Mouse (Mus musculus) kidney, embryonic 14.5 days (tissue): ENCODE measurements around the gene Agbl2. TPM values are rescaled to one million over a fixed set of nuclear protein-coding genes. Genes with fewer than 3 reads are reported as not detected.

ENCODE experiments used
- ATAC-seq: fragments of 200-750 bp; cut with Nextera tagmentation; 2 replicates; pipeline ENCODE4 v1.8.0; 2017; ENCODE audit warnings: moderate number of reproducible peaks, mild to moderate bottlenecking, moderate TSS enrichment, moderate library complexity; ENCODE audit not compliant: low FRiP score, low TSS enrichment
- H3K27ac ChIP-seq: fragments of 300-500 bp; sonication (generic); 2 replicates; pipeline ENCODE4 v1.5.1; 2014; ENCODE audit warnings: low read depth, mild to moderate bottlenecking, low read length, moderate library complexity, mixed read lengths
- H3K27me3 ChIP-seq: fragments of 300-500 bp; sonication (generic); 2 replicates; pipeline ENCODE4 v1.6.1; 2014; ENCODE audit warnings: mild to moderate bottlenecking, low read length; ENCODE audit not compliant: control insufficient read depth, insufficient read depth
- H3K36me3 ChIP-seq: fragments of 300-500 bp; sonication (generic); 2 replicates; pipeline ENCODE4 v1.6.1; 2014; ENCODE audit warnings: low read length, mixed read lengths; ENCODE audit not compliant: control insufficient read depth, insufficient read depth
- H3K4me1 ChIP-seq: fragments of 300-500 bp; sonication (generic); 2 replicates; pipeline ENCODE4 v1.6.1; 2014; ENCODE audit warnings: low read length, mixed read lengths; ENCODE audit not compliant: control insufficient read depth, insufficient read depth
- H3K4me2 ChIP-seq: fragments of 300-500 bp; sonication (generic); replicated peaks from 2 replicates; pipeline ENCODE4 v1.6.1; 2014; ENCODE audit warnings: low read depth, mild to moderate bottlenecking, low read length
- H3K4me3 ChIP-seq: fragments of 300-500 bp; sonication (generic); 2 replicates; pipeline ENCODE4 v1.5.1; 2014; ENCODE audit warnings: mild to moderate bottlenecking, low read length
- H3K9ac ChIP-seq: fragments of 300-500 bp; sonication (generic); 2 replicates; pipeline ENCODE4 v1.6.1; 2014; ENCODE audit warnings: low read depth, mild to moderate bottlenecking, low read length, moderate library complexity
- H3K9me3 ChIP-seq: fragments of 300-500 bp; sonication (generic); 2 replicates; pipeline ENCODE4 v1.6.1; 2016; ENCODE audit warnings: low read length; ENCODE audit not compliant: control insufficient read depth
- WGBS: fragments of 180-500 bp; shearing (Covaris S2); extraction: QIAGEN DNeasy Blood & Tissue Kit; methylation state at CpG from one replicate; pipeline ENCODE4 v1.1.7; 2014; 5-methylcytosine and 5-hydroxymethylcytosine counted together
- polyA plus RNA-seq: library from polyadenylated mRNA; unstranded; fragments of >200 nt; fragmentation: Nextera tagmentation; extraction: Ambion mirVana; gene quantifications from 2 replicates; pipeline ENCODE4 v1.2.1, GENCODE M21; 2014

Gene Agbl2
- polyA plus RNA-seq, 1 experiment from 2014 or later = 0.37 TPM

DNA sequence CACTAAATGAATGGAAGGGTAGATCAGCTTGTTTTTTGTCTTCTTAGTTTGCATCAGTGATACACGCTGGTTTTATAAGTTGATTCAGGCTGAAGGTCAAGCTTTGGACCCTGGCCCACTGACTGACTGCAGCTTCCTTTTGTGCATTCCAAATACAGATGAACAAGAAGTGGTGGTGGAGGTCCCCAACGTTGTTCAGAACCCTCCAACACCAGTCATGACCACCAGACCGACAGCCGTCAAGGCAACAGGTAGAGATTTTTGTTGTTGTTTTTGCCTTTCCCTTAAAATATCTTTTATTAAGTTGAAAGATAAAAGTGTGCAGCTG is 36.0 kb upstream of the Agbl2 start:
- peak overlapping the region; percentile 97; the same call in 1 of the 2 replicates for H3K27ac ChIP-seq
- H3K27me3 ChIP-seq = no peaks in the 10 kb centered on the region

DNA sequence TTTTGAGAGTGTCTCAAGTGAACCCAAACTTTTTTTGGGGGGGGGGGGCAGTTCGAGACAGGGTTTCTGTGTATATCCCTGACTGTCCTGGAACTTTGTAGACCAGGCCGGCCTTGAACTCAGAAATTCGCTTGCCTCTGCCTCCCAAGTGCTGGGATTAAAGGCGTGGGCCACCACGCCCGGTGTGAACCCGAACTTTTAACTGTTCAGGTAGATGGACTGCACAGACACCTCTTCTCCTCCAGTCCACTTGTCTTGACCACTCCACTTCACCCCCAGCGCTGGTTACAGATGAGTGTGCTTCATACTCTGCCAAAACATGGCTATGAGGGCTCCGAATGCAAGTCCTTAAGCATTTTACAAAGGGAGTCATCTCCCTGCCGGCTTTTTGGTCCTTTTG is 35.4 kb upstream of the Agbl2 start:
- Histone ChIP-seq H3K27ac (no peak overlapping the region), H3K36me3 (peaks cover 31% of the 10 kb centered on the region), H3K27me3 (no peaks in the 10 kb centered on the region), H3K4me1 (peaks cover 13% of the 10 kb centered on the region; the same call in 1 of the 2 replicates), H3K4me3 (peak overlapping the region; percentile 96), H3K9ac (peak overlapping the region; percentile 96; the same call in 1 of the 2 replicates), H3K9me3 (no peaks in the 10 kb centered on the region), H3K4me2 (peak overlapping the region; percentile 62)
- ATAC-seq = no peak
- 91% methylated on average over 10 of the region's 10 CpGs for WGBS

More for the DNA sequence above, 36.0 kb upstream of the Agbl2 start:
- no peaks in the 10 kb centered on the region for H3K9me3 ChIP-seq
- H3K4me1 ChIP-seq = peaks cover 13% of the 10 kb centered on the region; the same call in 1 of the 2 replicates
- H3K4me3 ChIP-seq = peak overlapping the region; percentile 96
- ATAC-seq = no peak
- WGBS = 7% methylated on average over 4 of the region's 4 CpGs
- H3K9ac ChIP-seq = peak overlapping the region; percentile 96; the same call in 1 of the 2 replicates
- H3K4me2 ChIP-seq = peak overlapping the region; percentile 62
- peaks cover 30% of the 10 kb centered on the region for H3K36me3 ChIP-seq

DNA sequence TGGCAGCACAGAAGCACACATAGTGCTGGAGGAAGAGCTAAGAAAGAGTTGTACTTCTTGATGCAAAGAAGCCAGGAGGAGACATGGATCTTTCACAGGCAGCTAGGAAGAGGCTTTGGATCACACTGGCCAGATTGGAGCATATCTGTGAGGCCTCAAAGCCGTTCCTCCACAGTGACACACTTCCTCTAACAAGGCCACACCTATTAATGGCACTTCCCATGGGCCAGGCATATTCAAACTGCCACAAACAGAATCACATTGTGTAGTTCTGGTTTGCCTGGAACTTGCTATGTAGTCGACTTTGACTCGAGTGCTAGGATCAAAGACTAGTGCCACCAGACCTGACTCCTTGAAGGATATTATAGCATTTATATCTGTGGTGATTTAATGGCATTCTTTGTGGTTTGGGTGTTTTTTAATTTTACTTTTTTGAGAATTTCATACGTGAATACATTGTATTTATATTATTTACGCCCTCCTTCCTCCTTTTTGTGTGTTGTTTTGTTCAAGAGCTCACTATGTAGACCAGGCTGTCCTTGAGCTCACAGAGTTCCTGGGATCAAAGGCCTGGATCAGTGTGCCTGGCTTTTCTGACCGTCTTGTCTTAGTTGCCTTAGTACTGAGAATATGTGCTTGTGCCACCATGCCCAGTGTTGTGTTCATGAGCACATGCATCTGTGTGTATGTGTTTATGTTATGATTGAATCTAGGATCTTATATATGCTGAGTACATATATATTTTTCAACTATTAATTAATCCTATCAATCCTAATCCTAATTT is 32.7 kb upstream of the Agbl2 start:
- Histone ChIP-seq H3K36me3 (peaks cover 57% of the 10 kb centered on the region), H3K9me3 (no peaks in the 10 kb centered on the region), H3K4me2 (no peak overlapping the region), H3K4me3 (no peak overlapping the region), H3K9ac (no peak overlapping the region), H3K27me3 (no peaks in the 10 kb centered on the region), H3K27ac (no peak overlapping the region), H3K4me1 (peaks cover 13% of the 10 kb centered on the region; the same call in 1 of the 2 replicates)
- ATAC-seq = no peak
- WGBS = 84% methylated on average over 6 of the region's 6 CpGs

DNA sequence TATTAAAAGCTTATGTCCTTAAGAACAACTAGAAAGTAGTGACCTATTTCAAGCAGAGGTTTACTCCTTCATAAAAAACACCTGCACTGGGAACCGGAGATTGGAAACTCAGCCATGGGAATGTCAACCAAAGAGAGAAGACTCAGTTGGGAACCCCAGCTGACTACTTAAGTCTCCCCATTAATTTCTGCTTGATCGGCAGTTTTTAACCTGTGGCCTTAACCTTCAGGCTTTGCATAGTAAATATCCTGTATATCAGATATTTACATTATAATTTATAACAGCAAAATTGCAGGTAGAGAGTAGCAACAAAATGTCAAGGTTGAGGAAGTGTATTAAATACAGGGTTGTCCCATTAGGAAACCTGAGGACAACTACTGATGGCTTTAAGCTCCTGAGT is 29.0 kb upstream of the Agbl2 start:
- Histone ChIP-seq H3K27me3 (no peaks in the 10 kb centered on the region), H3K9me3 (no peaks in the 10 kb centered on the region), H3K4me3 (no peak overlapping the region), H3K36me3 (peaks cover 79% of the 10 kb centered on the region), H3K4me1 (peaks cover 5% of the 10 kb centered on the region; the same call in 1 of the 2 replicates), H3K4me2 (no peak overlapping the region), H3K9ac (no peak overlapping the region), H3K27ac (no peak overlapping the region)
- no peak for ATAC-seq
- 91% methylated on average over 2 of the region's 2 CpGs for WGBS

DNA sequence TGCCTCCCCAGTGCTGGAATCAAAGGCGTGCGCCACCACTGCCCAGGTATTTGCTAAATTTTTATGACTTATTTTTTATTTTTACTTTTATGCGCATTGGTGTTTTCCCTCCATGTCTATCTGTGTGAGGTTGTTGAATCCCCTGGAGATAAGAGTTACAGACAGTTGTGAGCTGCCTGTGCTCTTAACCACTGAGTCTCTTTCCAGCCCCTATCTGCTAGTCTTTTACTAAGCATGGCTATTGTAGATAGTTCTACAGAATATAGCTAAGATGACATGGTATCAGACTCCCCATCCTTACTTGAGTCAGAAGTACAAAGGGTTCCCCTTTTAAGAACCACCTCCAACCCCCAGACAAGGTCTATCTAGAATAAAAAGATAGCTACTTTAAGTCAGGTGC is 28.3 kb upstream of the Agbl2 start:
- Histone ChIP-seq H3K4me1 (no peaks in the 10 kb centered on the region), H3K9ac (no peak overlapping the region), H3K27ac (no peak overlapping the region), H3K4me3 (no peak overlapping the region), H3K9me3 (no peaks in the 10 kb centered on the region), H3K4me2 (no peak overlapping the region), H3K27me3 (no peaks in the 10 kb centered on the region), H3K36me3 (peaks cover 79% of the 10 kb centered on the region)
- ATAC-seq = no peak
- 99% methylated on average over 3 of the region's 3 CpGs for WGBS

DNA sequence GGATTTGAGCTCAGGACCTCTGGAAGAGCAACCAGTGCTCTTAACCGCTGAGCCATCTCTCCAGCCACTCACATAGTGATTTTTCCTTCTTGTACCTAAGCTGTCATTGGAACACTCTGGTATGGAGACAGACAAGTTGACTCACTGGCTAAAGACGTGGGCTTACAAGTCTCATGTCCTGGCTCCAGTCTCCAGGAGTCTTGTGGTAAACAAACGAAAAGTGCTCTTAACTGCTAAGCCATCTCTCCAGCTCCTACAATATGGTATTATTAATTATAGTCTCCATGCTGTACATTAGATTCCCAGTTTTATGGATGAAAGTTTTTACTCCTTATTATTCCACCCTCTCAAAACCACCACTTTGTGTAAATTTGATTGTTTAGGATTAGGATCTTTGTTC is 17.4 kb upstream of the Agbl2 start:
- 91% methylated on average over 3 of the region's 3 CpGs for WGBS
- no peaks in the 10 kb centered on the region for H3K27me3 ChIP-seq
- no peaks in the 10 kb centered on the region for H3K4me1 ChIP-seq
- no peak overlapping the region for H3K4me3 ChIP-seq
- no peak for ATAC-seq
- no peak overlapping the region for H3K27ac ChIP-seq
- H3K4me2 ChIP-seq = no peak overlapping the region
- peaks cover 94% of the 10 kb centered on the region for H3K36me3 ChIP-seq
- no peaks in the 10 kb centered on the region for H3K9me3 ChIP-seq
- no peak overlapping the region for H3K9ac ChIP-seq

DNA sequence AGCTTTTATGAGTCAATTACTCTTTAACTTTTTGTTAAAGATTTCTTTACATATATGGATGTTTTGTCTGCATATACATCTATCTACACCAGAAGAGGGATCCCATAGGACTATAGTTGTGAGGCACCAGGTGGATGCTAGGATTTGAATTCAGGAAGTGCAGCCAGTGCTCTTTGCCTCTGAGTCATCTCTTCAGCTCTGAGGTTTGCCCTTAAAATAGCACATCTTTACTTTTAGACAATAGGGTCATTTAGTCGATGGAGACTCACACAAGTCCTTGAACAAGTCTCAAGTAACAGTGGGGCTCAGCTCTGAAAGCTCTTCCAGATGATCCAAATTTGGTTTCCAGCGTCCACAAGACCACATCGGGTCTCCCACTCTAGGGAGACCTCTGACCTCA is 1.2 kb upstream of the Agbl2 start:
- no peak overlapping the region for H3K4me2 ChIP-seq
- H3K27me3 ChIP-seq = 0 out of 2 replicates have a peak, but pooled peaks cover 4% of the 10 kb centered on the region
- no peak overlapping the region for H3K4me3 ChIP-seq
- peaks cover 8% of the 10 kb centered on the region; the same call in 1 of the 2 replicates for H3K4me1 ChIP-seq
- WGBS = 34% methylated on average over 3 of the region's 3 CpGs
- no peak for ATAC-seq
- H3K27ac ChIP-seq = no peak overlapping the region
- H3K36me3 ChIP-seq = peaks cover 41% of the 10 kb centered on the region
- no peak overlapping the region for H3K9ac ChIP-seq
- H3K9me3 ChIP-seq = no peaks in the 10 kb centered on the region

DNA sequence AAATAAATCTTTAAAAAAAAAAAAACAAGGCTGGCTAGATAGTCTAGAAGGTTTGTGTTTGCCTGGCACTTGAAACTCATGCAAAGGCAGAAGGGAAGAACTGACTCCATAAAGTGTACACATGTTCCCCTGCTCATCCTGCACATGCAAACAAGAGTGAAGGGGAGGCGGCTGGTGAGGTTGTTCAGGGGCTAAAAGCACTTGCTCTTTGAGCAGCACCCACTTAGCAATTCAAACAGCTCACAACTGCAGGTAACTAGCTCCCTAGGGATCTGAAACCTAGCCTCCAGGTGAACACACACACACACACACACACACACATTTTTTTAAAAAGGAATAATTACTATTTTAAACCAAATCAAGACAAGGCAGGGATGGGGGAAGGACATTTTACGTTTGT is 589 bp upstream of the Agbl2 start:
- no peak overlapping the region for H3K27ac ChIP-seq
- WGBS = 47% methylated on average over 2 of the region's 2 CpGs
- ATAC-seq = no peak

DNA sequence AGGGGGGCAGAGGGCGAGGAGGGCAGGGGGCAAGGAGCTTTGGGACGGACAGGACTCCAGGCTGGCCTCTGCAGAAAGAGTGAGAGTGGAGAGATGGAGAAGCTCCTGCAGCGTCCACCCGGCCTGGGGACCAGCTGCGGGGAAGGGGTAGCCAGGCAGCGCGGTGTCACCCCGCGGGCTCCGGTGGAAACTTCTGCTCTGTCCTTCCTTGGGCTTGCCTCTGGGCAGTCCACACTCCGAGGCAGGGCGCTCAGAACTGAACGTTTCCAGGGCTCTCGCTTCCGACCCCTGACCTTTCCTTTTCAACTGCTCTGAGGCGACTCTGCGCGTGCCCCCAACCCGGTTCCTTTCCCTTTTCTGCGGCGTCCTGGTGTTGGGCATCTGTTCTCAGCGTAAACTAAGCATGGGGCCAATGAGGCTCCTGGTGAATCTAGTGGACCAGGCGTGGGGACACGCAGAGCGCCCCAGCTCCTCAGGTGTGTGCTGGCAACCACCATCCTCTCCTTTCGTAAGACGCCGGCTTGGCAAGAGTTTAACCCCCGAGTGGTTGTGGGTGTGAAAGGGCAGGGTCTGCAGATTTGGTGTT is 467 bp downstream of the Agbl2 start:
- no peaks in the 10 kb centered on the region for H3K9me3 ChIP-seq
- peak; percentile 76 for ATAC-seq
- peak overlapping the region; percentile 92 for H3K4me2 ChIP-seq
- H3K9ac ChIP-seq = peak overlapping the region; percentile 28
- peaks cover 25% of the 10 kb centered on the region for H3K36me3 ChIP-seq
- WGBS = 3% methylated on average over 24 of the region's 29 CpGs
- H3K27ac ChIP-seq = no peak overlapping the region
- peaks cover 8% of the 10 kb centered on the region; the same call in 1 of the 2 replicates for H3K4me1 ChIP-seq
- 0 out of 2 replicates have a peak, but pooled peaks cover 4% of the 10 kb centered on the region for H3K27me3 ChIP-seq
- H3K4me3 ChIP-seq = peak overlapping the region; percentile 40

More for the DNA sequence above, 589 bp upstream of the Agbl2 start:
- H3K9me3 ChIP-seq = no peaks in the 10 kb centered on the region
- no peak overlapping the region for H3K9ac ChIP-seq
- H3K4me2 ChIP-seq = no peak overlapping the region
- peaks cover 36% of the 10 kb centered on the region for H3K36me3 ChIP-seq
- no peak overlapping the region for H3K4me3 ChIP-seq
- H3K4me1 ChIP-seq = peaks cover 8% of the 10 kb centered on the region; the same call in 1 of the 2 replicates
- H3K27me3 ChIP-seq = 0 out of 2 replicates have a peak, but pooled peaks cover 4% of the 10 kb centered on the region
